Mouse (Mus musculus) layer of hippocampus, adult 2 months (tissue): ENCODE results near the gene Cdon. TPM values are rescaled to one million over a fixed set of nuclear protein-coding genes. Genes with fewer than 3 reads are reported as not detected.

Experiments used
- DNase-seq, 2 experiments: peaks; one replicate each; pipeline ENCODE4 v3.0.0; 2022; ENCODE audit warnings: low spot score in 2 of 2
- H3K27ac ChIP-seq: fragments of 200-600 bp; 2 replicates; pipeline ENCODE4 v1.8.1; 2022
- H3K4me3 ChIP-seq: fragments of 200-600 bp; 2 replicates; pipeline ENCODE4 v1.8.1; 2022; ENCODE audit warnings: mild to moderate bottlenecking
- CTCF ChIP-seq: fragments of 200-600 bp; conservative IDR thresholded peaks from 2 replicates; pipeline ENCODE4 v1.8.1; 2022; ENCODE audit warnings: antibody characterized with exemption, mild to moderate bottlenecking, moderate library complexity
- total RNA-seq, 2 experiments: library from RNA; stranded (reverse); gene quantifications; 2 replicates each; pipeline ENCODE4 v1.2.3; 2021

Cdon gene
- total RNA-seq, 2 experiments from 2014 or later: 11.3 to 14.2 TPM

DNA sequence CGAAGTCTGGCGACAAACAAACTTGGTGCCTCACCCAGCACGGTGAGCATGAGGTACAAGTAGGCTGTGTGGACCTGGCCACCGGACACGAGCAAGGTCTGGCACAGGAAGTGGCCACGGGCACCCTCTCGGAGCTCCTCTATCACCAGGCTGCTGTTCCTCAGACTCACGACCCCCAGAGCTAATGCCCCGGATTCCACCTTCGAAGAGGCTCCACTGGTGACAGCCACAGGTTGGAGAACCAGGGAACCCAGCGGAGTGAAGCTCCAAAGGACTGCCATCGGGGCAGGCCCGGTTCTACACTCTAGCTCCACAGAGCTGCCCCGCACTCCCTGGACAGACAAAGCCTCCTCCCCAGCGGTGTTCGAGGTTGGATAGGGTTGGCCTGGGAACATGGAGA is 95.8 kb downstream of the Cdon start:
- no peak for TF ChIP-seq CTCF
- no peak overlapping the region for H3K27ac ChIP-seq

GRCm38 (mm10) chr9:35518169-35518568 is 97.2 kb downstream of the Cdon start, which contains the start of gene Gm1113:
TSS of gene Gm1113 (minus strand) at chr9:35518269.
- H3K27ac ChIP-seq: no peak within 1 kb of the TSS
- no peak within 1 kb of the TSS for H3K4me3 ChIP-seq
- TF ChIP-seq CTCF: no peak
- DNase-seq: no peak

More for the DNA sequence above, 95.8 kb downstream of the Cdon start:
- H3K4me3 ChIP-seq: no peak overlapping the region
- no peak for DNase-seq

DNA sequence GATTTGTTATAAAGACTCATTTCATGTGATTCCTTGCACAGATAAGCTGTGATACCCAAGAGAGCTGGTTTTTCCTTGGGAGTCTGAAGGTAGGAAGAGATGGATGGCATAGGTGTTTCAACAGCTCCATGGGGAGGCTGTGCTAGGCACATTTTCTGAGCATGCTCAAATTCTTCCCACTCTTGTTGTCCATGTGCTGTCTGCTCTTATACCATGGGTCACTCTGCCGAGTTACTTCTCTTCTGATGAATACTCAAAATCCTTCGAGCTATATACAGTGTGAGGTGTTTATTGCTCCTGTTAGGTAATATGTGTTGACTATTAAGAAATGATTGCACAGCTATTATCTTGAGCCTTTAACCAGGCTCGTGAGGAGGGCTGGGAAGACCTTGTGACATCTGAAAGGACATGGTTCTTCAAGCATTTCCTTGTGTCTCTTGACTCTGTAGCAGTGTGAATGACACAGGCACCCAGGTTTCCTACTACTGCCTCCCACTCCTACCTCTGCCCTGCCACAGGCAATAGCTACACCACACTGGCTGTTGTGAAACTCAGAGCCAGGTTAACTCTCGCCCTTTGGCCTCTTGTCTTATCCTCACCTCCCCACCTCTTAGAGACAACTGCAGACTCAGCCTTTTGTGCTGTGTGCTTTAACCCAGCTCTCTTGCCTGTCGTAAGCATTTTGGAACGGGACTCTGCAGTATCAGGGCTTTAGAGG is 99.9 kb downstream of the Cdon start:
- no peak for DNase-seq
- Histone ChIP-seq H3K27ac (no peak overlapping the region), H3K4me3 (no peak overlapping the region)
- no peak for TF ChIP-seq CTCF

DNA sequence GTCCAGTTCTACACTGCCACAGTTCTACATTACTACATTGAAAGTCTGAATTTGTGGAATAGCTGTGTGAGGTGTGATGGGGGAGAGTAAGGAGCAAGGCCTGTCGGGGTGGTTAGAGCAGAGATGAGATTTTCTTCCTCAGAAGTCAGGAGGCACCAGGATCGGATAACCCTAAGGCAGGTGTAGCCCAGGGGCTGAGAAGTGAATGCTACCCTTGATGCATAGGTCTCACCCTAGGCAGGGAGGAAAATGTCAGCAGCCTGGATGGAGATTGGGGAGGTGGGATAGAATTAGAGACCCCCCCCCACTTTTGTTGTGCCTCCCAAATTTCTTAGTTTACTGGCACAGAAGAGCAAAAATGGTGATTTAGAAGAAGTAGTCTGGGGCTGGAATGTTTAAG is 101.3 kb downstream of the Cdon start:
- no peak for DNase-seq
- TF ChIP-seq CTCF: no peak
- Histone ChIP-seq H3K27ac (no peak overlapping the region), H3K4me3 (no peak overlapping the region)

- H3K27ac ChIP-seq: peak overlapping the region; percentile 87
- no peak overlapping the region for H3K4me3 ChIP-seq
- DNase-seq: no peak
- TF ChIP-seq CTCF: no peak
Measured at GRCm38 (mm10) chr9:35522821-35523515, 102.0 kb downstream of the Cdon start.

DNA sequence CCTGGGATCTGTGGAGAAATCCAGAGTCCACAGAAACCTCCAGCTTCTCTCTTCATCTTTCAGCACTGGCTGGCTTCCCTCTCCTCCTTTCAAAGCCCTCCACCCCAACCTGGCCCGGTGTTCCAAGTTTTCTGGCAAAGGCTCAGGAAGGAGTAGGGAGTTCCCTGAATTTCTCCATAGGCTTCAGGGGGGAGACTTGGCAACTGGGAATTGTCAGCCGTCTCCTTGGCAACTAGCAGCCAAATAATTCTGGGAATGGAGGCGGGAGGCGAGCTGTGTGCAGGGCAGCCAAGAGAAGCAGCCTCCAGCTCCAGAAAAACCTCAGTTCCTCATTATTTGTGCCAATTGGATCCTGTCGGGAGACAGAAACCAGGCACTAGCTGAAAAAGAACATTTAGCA is 102.6 kb downstream of the Cdon start:
- Histone ChIP-seq H3K4me3 (peak overlapping the region; percentile 22; the same call in 1 of the 2 replicates), H3K27ac (peak overlapping the region; percentile 87)
- TF ChIP-seq CTCF: no peak
- DNase-seq: peak; percentile 68 to 78

DNA sequence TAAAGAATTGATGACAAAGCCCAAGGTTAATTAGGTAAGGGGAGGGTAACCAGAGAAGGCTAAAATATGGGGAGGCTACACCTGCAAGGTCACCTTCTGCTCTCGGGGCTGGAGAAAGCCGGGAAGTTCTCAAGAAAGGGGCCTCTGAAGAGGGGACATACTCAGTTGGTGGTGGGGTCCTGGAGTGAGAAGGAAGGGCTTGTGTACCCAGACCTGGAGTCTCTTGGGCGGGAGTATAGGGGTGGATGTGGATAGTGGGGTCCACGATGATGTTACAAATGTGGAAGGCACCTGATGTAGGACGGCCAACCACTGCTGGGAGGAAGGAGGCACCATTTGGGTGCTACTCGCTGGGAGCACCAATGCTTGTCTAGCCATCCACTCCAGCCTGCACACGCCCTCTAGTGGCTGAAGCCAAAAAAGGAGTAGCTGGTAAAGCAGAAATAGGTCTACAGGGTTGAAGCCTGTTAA is 103.0 kb downstream of the Cdon start:
- Histone ChIP-seq H3K4me3 (peak overlapping the region; percentile 22; the same call in 1 of the 2 replicates), H3K27ac (peak overlapping the region; percentile 87)
- DNase-seq: peak; percentile 81 to 85
- TF ChIP-seq CTCF: peak; percentile 96

GRCm38 (mm10) chr9:35529141-35529540 is 108.2 kb downstream of the Cdon start:
- H3K27ac ChIP-seq: no peak overlapping the region
- TF ChIP-seq CTCF: no peak
- DNase-seq: no peak
- no peak overlapping the region for H3K4me3 ChIP-seq

DNA sequence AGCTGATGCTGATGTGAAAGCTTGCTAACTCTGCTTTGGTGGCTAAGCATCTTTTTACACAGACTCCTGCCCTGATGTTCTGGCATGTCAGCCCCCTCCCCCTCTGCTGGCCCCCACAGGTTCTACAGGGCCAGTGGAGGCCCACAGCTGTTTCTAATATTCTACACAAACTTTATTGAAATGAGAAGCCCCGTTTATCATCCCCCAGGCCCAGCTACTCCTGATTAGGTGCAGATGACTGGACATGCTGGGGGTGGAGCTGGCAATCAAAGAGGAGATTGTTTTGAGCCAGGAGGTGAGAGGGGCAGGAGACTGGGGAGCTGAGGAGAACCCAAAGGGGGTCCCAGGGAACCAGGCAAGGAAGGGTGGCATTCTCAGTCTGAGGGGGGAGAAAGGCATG is 108.9 kb downstream of the Cdon start:
- no peak overlapping the region for H3K4me3 ChIP-seq
- no peak for TF ChIP-seq CTCF
- DNase-seq: no peak

DNA sequence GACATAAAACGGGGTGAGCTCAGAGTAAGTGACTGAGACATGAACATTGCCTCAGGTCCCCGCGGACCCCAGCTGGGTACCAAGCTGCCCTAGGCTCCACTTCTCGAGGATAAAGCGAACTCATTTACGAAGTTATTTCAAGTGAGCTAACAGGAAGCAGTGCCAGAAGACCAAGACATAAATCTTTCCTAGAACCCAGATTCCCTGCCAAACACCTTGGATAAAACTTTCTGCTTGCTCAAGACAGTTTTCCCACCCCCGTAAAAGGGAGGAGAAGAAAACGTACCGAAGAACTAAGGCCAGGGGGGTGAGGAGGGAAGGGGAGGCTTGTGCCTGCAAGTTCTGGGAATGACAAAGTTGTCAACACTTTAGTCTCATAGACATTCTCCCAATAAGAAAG is 112.3 kb downstream of the Cdon start:
- no peak for TF ChIP-seq CTCF

More for the DNA sequence above, 108.9 kb downstream of the Cdon start:
- H3K27ac ChIP-seq: no peak overlapping the region

DNA sequence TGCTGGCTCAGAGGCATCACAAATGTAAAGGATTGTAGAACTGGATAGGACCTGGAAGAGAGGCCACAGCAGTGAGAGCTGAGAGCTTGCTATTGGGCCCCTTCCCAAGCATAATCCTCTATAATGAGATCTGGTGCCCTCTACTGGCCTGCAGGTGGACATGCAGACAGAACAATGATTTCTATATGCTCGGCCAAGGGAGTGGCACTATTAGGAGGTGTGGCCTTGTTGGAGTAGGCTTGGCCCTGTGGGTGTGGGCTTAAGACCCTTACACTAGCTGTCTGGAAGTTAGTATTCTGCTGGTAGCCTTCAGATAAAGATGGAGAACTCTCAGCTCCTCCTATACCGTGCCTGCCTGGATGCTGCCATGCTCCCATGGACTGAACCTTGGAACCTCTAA is 114.2 kb downstream of the Cdon start:
- peak; percentile 93 for TF ChIP-seq CTCF
- H3K4me3 ChIP-seq: no peak overlapping the region
- H3K27ac ChIP-seq: no peak overlapping the region
- peak; percentile 42 to 66 for DNase-seq

More for the DNA sequence above, 112.3 kb downstream of the Cdon start:
- DNase-seq: no peak
- no peak overlapping the region for H3K4me3 ChIP-seq
- H3K27ac ChIP-seq: no peak overlapping the region

DNA sequence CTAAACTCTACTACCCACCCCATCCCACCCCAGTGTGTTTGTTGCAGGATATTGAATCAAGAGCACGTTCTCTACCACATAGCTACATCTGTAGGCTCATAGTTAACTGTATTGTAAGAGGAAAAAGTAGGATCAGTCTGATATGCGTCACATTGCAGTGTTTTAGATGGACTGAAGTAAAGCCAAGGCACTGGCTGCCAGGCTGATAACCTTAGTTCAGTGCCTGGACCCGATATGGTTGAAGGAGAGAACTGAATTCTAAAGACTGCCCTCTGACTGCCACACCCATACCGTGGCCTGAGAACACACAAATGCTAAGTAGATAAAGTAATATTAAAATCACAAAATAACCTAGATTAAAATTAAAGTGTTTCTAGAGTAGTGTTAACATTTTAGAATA is 114.9 kb downstream of the Cdon start:
- TF ChIP-seq CTCF: no peak
- no peak overlapping the region for H3K4me3 ChIP-seq
- no peak for DNase-seq
- no peak overlapping the region for H3K27ac ChIP-seq

DNA sequence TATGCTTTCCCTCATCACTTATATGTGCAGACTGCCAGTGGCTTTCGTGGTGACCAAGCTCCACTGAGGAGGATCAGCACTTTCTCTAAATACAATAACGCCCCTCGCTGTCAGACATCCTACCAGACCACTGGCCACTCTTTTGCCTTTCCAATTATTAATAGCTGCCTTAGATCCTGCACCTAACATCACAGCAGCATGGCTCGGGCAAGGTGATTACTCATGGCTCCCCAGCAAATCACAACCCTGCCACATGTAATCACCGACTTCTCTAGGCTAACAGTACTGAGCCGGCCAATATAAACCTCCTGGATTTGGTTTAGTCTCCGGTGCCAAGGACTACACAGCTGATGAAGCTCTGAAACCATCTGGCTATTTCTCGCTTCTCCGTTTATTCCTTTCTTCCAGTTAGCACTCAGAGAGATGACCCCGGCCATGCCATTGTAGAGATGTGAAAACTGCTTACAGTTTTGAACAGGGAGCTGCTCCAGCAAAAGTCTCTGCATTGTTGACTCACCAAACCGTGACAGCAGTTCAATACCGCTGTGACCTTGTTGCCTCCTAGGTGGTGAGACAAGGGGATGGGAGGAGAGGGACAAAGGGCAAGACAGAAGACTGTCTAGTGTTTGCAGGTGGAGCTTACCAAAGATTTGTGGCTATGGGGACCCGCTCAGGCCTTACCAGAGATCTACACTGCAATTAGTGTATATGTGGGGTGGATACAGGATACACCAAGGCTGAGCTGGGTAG is 118.2 kb downstream of the Cdon start:
- Histone ChIP-seq H3K27ac (no peak overlapping the region), H3K4me3 (no peak overlapping the region)
- no peak for DNase-seq
- TF ChIP-seq CTCF: no peak
